Mouse (Mus musculus) forebrain, postnatal 0 days (tissue): ENCODE measurements around the gene Kif24. TPM values are rescaled to one million over a fixed set of nuclear protein-coding genes. Genes with fewer than 3 reads are reported as not detected.
"Not testable (repeated sequence)": the region's sequence is repeated elsewhere in the genome, so short reads cannot be mapped to it uniquely, and the experiment has no call there.

Source experiments
- ATAC-seq: fragments of 200-750 bp; cut with Nextera tagmentation; 2 replicates; pipeline ENCODE4 v1.8.0; 2017; ENCODE audit warnings: mild to moderate bottlenecking, moderate library complexity
- DNase-seq: peaks from one replicate; pipeline ENCODE4 v3.0.0-alpha.2; 2015
- H3K27ac ChIP-seq: fragments of 300-500 bp; sonication (generic); 2 replicates; pipeline ENCODE4 v1.5.1; 2014; ENCODE audit warnings: low read depth, mild to moderate bottlenecking, antibody characterized with exemption, low read length, moderate library complexity, mixed read lengths
- H3K27me3 ChIP-seq: fragments of 300-500 bp; sonication (generic); 2 replicates; pipeline ENCODE4 v1.6.1; 2014; ENCODE audit warnings: mild to moderate bottlenecking, low read length, mixed read lengths; ENCODE audit not compliant: insufficient read depth
- H3K36me3 ChIP-seq: fragments of 300-500 bp; sonication (generic); 2 replicates; pipeline ENCODE4 v1.6.1; 2014; ENCODE audit warnings: mild to moderate bottlenecking, moderate library complexity; ENCODE audit not compliant: insufficient read depth
- H3K4me1 ChIP-seq: fragments of 300-500 bp; sonication (generic); 2 replicates; pipeline ENCODE4 v1.6.1; 2014; ENCODE audit warnings: antibody characterized with exemption; ENCODE audit not compliant: insufficient read depth
- H3K4me2 ChIP-seq: fragments of 300-500 bp; sonication (generic); 2 replicates; pipeline ENCODE4 v1.6.1; 2014; ENCODE audit warnings: low read depth, mild to moderate bottlenecking, moderate library complexity
- H3K4me3 ChIP-seq: fragments of 300-500 bp; sonication (generic); 2 replicates; pipeline ENCODE4 v1.5.1; 2014; ENCODE audit warnings: low read depth, low read length, mixed read lengths
- H3K9ac ChIP-seq: fragments of 300-500 bp; sonication (generic); 2 replicates; pipeline ENCODE4 v1.6.1; 2014; ENCODE audit warnings: mild to moderate bottlenecking
- H3K9me3 ChIP-seq: fragments of 300-500 bp; sonication (generic); 2 replicates; pipeline ENCODE4 v1.6.1; 2016; ENCODE audit warnings: low read length
- CTCF ChIP-seq: sonication (generic); IDR thresholded peaks from 2 replicates; pipeline ENCODE4 v1.5.1; 2016; ENCODE audit warnings: antibody characterized with exemption, control low read depth, low read depth
- WGBS: fragments of 180-500 bp; shearing (Covaris S2); extraction: QIAGEN DNeasy Blood & Tissue Kit; methylation state at CpG from one replicate; pipeline ENCODE4 v1.1.7; 2014; 5-methylcytosine and 5-hydroxymethylcytosine counted together
- polyA plus RNA-seq: library from polyadenylated mRNA; unstranded; fragments of >200 nt; fragmentation: Nextera tagmentation; extraction: Ambion mirVana; gene quantifications from 2 replicates; pipeline ENCODE4 v1.2.1, GENCODE M21; 2015
- total RNA-seq: library from RNA; depleted of rRNA; stranded (reverse); fragments of >200 nt; gene quantifications from 2 replicates; pipeline ENCODE4 v1.2.3, GENCODE M21; 2014

Kif24 gene
- total and polyA plus RNA-seq, 2 experiments from 2014 or later: 1.8 to 4.2 TPM

GRCm38 (mm10) chr4:41471384-41471689, 6.7 kb upstream of the Kif24 start:
- H3K4me1 ChIP-seq: peaks cover 9% of the 10 kb centered on the region; the same call in 1 of the 2 replicates
- H3K27me3 ChIP-seq: no peaks in the 10 kb centered on the region
- H3K9ac ChIP-seq: no peak overlapping the region
- H3K27ac ChIP-seq: no peak overlapping the region
- H3K36me3 ChIP-seq: no peaks in the 10 kb centered on the region
- H3K4me3 ChIP-seq: no peak overlapping the region
- no peak overlapping the region for H3K4me2 ChIP-seq
- TF ChIP-seq CTCF: no peak
- ATAC-seq (no peak), DNase-seq (no peak)
- WGBS: 75% methylated on average over 1 of the region's 1 CpGs
- H3K9me3 ChIP-seq: no peaks in the 10 kb centered on the region

GRCm38 (mm10) chr4:41470684-41471383, 6.1 kb upstream of the Kif24 start:
- H3K27ac ChIP-seq: 0 out of 2 replicates have a peak overlapping the region, but pooled peaks have one; percentile 37
- 7% methylated on average over 5 of the region's 5 CpGs for WGBS
- DNase-seq: peak; percentile 81
- H3K27me3 ChIP-seq: no peaks in the 10 kb centered on the region
- H3K9ac ChIP-seq: no peak overlapping the region
- no peak overlapping the region for H3K4me2 ChIP-seq
- ATAC-seq: peak; percentile 85
- no peaks in the 10 kb centered on the region for H3K36me3 ChIP-seq
- H3K4me1 ChIP-seq: peaks cover 9% of the 10 kb centered on the region; the same call in 1 of the 2 replicates
- H3K9me3 ChIP-seq: no peaks in the 10 kb centered on the region
- H3K4me3 ChIP-seq: no peak overlapping the region
- no peak for TF ChIP-seq CTCF

GRCm38 (mm10) chr4:41470051-41470683, 5.5 kb upstream of the Kif24 start:
- H3K4me3 ChIP-seq: no peak overlapping the region
- peaks cover 9% of the 10 kb centered on the region; the same call in 1 of the 2 replicates for H3K4me1 ChIP-seq
- TF ChIP-seq CTCF: no peak
- no peak overlapping the region for H3K9ac ChIP-seq
- no peaks in the 10 kb centered on the region for H3K27me3 ChIP-seq
- H3K4me2 ChIP-seq: no peak overlapping the region
- DNase-seq: no peak
- 0 out of 2 replicates have a peak overlapping the region, but pooled peaks have one; percentile 37 for H3K27ac ChIP-seq
- WGBS: 31% methylated on average over 7 of the region's 7 CpGs
- no peaks in the 10 kb centered on the region for H3K9me3 ChIP-seq
- H3K36me3 ChIP-seq: no peaks in the 10 kb centered on the region
- no peak for ATAC-seq

GRCm38 (mm10) chr4:41469199-41469598, 4.5 kb upstream of the Kif24 start:
- Histone ChIP-seq H3K9me3 (no peaks in the 10 kb centered on the region), H3K27me3 (no peaks in the 10 kb centered on the region), H3K4me2 (no peak overlapping the region), H3K9ac (no peak overlapping the region), H3K27ac (no peak overlapping the region), H3K36me3 (no peaks in the 10 kb centered on the region), H3K4me1 (peaks cover 10% of the 10 kb centered on the region; the same call in 1 of the 2 replicates), H3K4me3 (no peak overlapping the region)
- TF ChIP-seq CTCF: no peak
- DNase-seq: no peak
- 72% methylated on average over 10 of the region's 10 CpGs for WGBS
- ATAC-seq: no peak

- ATAC-seq: no peak
- H3K27me3 ChIP-seq: no peaks in the 10 kb centered on the region
- H3K4me2 ChIP-seq: no peak overlapping the region
- no peaks in the 10 kb centered on the region for H3K9me3 ChIP-seq
- no peak overlapping the region for H3K4me3 ChIP-seq
- peaks cover 14% of the 10 kb centered on the region; the same call in 1 of the 2 replicates for H3K4me1 ChIP-seq
- H3K36me3 ChIP-seq: no peaks in the 10 kb centered on the region
- H3K9ac ChIP-seq: no peak overlapping the region
- no peak overlapping the region for H3K27ac ChIP-seq
- DNase-seq: peak; percentile 81
- 50% methylated on average over 17 of the region's 17 CpGs for WGBS
- TF ChIP-seq CTCF: peak; percentile 79
These were observed 3.9 kb upstream of the Kif24 start for GRCm38 (mm10) chr4:41468396-41469080.

- H3K4me3 ChIP-seq: peak overlapping the region; percentile 67
- H3K36me3 ChIP-seq: no peaks in the 10 kb centered on the region
- H3K9me3 ChIP-seq: no peaks in the 10 kb centered on the region
- H3K9ac ChIP-seq: peak overlapping the region; percentile 62
- peaks cover 9% of the 10 kb centered on the region; the same call in 1 of the 2 replicates for H3K4me1 ChIP-seq
- 3% methylated on average over 17 of the region's 17 CpGs for WGBS
- DNase-seq (no peak), ATAC-seq (peak; percentile 27)
- H3K4me2 ChIP-seq: peak overlapping the region; percentile 54
- TF ChIP-seq CTCF: peak; percentile 41
- no peaks in the 10 kb centered on the region for H3K27me3 ChIP-seq
- no peak overlapping the region for H3K27ac ChIP-seq
These were observed 589 bp upstream of the Kif24 start for GRCm38 (mm10) chr4:41465287-41465665.

GRCm38 (mm10) chr4:41463051-41463738, 1.5 kb downstream of the Kif24 start:
- WGBS: 79% methylated on average over 3 of the region's 3 CpGs
- H3K27ac ChIP-seq, ATAC-seq, H3K36me3 ChIP-seq, DNase-seq, H3K4me1 ChIP-seq, H3K9ac ChIP-seq, H3K27me3 ChIP-seq, H3K9me3 ChIP-seq: not testable (repeated sequence)
- Histone ChIP-seq H3K4me3 (peak overlapping the region; percentile 67; the same call in 1 of the 2 replicates), H3K4me2 (peak overlapping the region; percentile 67; the same call in 1 of the 2 replicates)
